Mouse (Mus musculus) embryonic fibroblast, embryonic 13.5 days (primary cell): Measurements from ENCODE around the gene Actr6. TPM values are rescaled to one million over a fixed set of nuclear protein-coding genes. Genes with fewer than 3 reads are reported as not detected.
"Not testable (repeated sequence)": the region's sequence is repeated elsewhere in the genome, so short reads cannot be mapped to it uniquely, and the experiment has no call there.

Source experiments
- H3K27ac ChIP-seq: 2 replicates; pipeline ENCODE4 v1.5.1; 2012; ENCODE audit warnings: low read length, control low read depth, inconsistent platforms; ENCODE audit not compliant: insufficient read depth
- H3K4me1 ChIP-seq: 2 replicates; pipeline ENCODE4 v1.6.1; 2011; ENCODE audit warnings: low read length; ENCODE audit not compliant: control insufficient read depth, insufficient read depth
- H3K4me3 ChIP-seq: 2 replicates; pipeline ENCODE4 v1.5.1; 2011; ENCODE audit warnings: mild to moderate bottlenecking, control low read depth, low read length; ENCODE audit not compliant: insufficient read depth
- CTCF ChIP-seq: IDR thresholded peaks from 2 replicates; pipeline ENCODE4 v1.5.1; 2011; ENCODE audit warnings: mild to moderate bottlenecking, control low read depth, low read length, moderate library complexity, borderline replicate concordance; ENCODE audit not compliant: insufficient read depth
- POLR2A ChIP-seq: IDR thresholded peaks from 2 replicates; pipeline ENCODE4 v1.6.1; 2011; ENCODE audit warnings: low read depth, mild to moderate bottlenecking, control low read depth, low read length, moderate library complexity
- polyA plus RNA-seq: library from polyadenylated mRNA; stranded (reverse); fragments of >200 nt; gene quantifications from 2 replicates; pipeline ENCODE4 v1.2.4, GENCODE M21; 2011; ENCODE audit warnings: low read depth; ENCODE audit not compliant: missing spikeins, insufficient read length

The Actr6 gene
- polyA plus RNA-seq, 1 experiment, result 13.4 TPM

- no peak overlapping the region for H3K27ac ChIP-seq
- TF ChIP-seq POLR2A (no peak), CTCF (no peak)
- no peak overlapping the region for H3K4me3 ChIP-seq
- H3K4me1 ChIP-seq, result no peaks in the 10 kb centered on the region
These were observed 17.2 kb downstream of the Actr6 start for GRCm38 (mm10) chr10:89714910-89715309.

DNA sequence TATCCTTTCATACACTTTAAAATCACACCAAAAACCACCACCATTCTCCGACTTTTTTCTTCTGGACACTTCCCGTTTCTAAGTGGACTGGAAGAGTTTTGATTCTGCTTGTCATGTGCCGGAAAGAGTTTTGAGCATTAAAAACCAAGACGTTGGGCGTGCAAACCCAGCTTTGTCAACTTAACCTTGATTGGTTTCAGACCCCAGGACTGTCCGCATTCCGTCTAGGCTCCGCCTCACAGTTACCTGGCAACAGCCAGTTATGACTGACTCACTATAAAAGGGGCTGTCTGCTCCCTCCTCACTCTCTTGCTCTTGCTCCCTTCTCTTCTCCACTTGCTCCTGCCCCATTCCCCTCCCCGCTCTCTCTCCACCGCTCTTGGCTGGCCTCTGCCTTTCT is 23.4 kb downstream of the Actr6 start:
- Histone ChIP-seq H3K4me1 (0 out of 2 replicates have a peak, but pooled peaks cover 4% of the 10 kb centered on the region), H3K4me3 (no peak overlapping the region), H3K27ac (no peak overlapping the region)
- TF ChIP-seq CTCF, result no peak
- no peak for TF ChIP-seq POLR2A

DNA sequence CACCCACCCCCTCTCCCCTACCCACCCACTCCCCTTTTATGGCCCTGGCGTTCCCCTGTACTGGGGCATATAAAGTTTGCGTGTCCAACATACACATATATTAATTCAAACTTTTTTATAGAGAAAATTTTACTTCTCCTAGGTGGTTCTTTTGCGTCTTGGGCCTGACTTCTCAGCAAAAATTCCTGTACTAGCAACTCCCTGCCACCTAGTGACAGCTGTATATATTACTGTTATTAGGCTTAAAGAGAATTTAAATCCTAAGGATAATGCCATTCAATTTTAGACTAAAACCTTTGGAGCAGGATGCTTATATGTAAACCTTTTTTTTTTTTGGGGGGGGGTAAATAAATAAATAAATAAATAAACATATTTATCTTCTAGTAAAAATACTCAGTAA is 24.7 kb downstream of the Actr6 start:
- TF ChIP-seq CTCF (no peak), POLR2A (no peak)
- H3K4me1 ChIP-seq, result 0 out of 2 replicates have a peak, but pooled peaks cover 4% of the 10 kb centered on the region
- H3K4me3 ChIP-seq, result no peak overlapping the region
- H3K27ac ChIP-seq, result no peak overlapping the region

DNA sequence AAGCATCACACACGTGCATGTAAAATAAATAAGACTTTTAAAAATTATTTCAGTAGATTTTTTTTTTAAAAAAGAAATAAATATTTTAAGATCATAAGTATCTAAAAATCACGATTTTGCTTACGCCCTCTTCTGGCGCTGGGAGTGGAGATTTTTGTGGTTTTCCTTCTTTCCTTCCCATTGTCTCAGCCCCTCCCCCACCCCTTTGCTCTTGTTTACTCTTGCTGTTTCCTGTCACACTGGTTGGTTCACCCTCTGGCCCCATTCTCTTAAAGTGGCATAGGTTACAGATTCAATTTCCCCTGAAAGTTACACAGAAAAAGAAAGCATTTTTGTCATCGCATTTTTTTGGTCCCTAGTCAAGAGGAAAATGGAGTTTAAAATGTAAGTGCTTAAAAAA is 29.1 kb downstream of the Actr6 start:
- Histone ChIP-seq H3K4me1 (0 out of 2 replicates have a peak, but pooled peaks cover 3% of the 10 kb centered on the region), H3K27ac (no peak overlapping the region), H3K4me3 (no peak overlapping the region)
- TF ChIP-seq POLR2A (no peak), CTCF (no peak)

DNA sequence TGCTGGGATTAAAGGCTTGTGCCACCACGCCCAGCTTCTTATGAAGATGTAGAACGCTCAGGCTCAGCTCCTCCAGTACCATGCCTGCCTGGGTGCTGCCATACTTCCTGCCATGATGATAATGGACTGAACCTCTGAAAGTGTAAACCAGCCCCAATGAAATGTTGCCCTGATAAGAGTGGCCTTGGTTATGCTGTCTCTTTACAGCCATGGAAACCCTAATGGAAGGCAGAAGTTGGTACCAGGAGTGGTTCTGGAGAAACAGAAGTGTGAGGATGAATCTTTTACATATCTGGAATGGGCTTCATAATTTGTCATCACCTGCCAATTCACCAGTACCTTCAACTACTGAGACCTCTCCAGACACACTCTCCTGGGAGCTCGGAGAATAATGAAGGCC is 34.1 kb downstream of the Actr6 start:
- H3K27ac ChIP-seq, result no peak overlapping the region
- TF ChIP-seq POLR2A, result no peak
- TF ChIP-seq CTCF, result no peak
- H3K4me3 ChIP-seq, result no peak overlapping the region

GRCm38 (mm10) chr10:89696270-89696669 is 35.8 kb downstream of the Actr6 start:
- H3K4me1 ChIP-seq, H3K27ac ChIP-seq, H3K4me3 ChIP-seq: not testable (repeated sequence)

More for the DNA sequence above, 34.1 kb downstream of the Actr6 start:
- no peaks in the 10 kb centered on the region for H3K4me1 ChIP-seq

GRCm38 (mm10) chr10:89695194-89695911 is 36.7 kb downstream of the Actr6 start:
- H3K27ac ChIP-seq, result no peak overlapping the region
- no peaks in the 10 kb centered on the region for H3K4me1 ChIP-seq
- TF ChIP-seq POLR2A (no peak), CTCF (no peak)
- H3K4me3 ChIP-seq, result no peak overlapping the region

DNA sequence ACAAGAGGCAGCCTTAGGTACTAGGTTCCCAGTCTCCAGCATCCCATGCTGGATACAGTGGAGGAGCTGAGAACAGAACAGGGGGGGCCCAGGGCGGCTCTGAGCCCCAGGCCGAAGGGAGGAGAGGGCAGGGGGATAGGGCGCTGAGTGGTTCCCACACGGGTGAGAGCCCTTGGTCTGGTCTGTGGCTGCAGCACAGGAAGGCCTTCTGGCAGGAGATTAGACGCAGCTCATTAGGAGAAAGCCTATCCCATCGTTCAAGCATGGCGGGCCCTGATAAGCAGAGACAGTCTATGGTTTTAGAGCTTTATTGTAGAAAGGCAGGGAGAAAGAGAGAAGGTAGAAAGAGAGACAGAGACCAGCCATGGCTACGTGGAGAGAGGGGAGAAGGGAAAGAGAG is 42.1 kb downstream of the Actr6 start:
- no peak overlapping the region for H3K4me3 ChIP-seq
- H3K27ac ChIP-seq, result no peak overlapping the region
- TF ChIP-seq CTCF (no peak), POLR2A (no peak)
- H3K4me1 ChIP-seq, result peaks cover 3% of the 10 kb centered on the region; the same call in 1 of the 2 replicates

DNA sequence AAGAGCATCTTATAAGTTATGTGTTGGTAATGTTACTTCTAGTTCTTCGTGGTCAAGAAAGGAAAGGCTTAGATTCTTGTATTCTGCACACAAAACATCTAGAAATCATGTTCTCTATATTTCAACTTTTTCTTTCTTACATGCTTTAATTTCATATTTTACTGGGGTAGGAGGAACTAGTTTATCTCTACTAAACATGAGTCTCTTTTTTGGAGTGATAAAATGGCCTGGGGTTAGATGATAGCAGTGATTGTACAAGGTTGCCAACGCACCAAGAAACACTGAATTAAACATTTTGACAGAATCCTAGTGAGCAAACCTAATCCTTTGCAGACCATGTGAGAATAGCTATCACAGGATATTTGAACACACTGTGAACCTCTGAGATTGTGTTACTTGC is 44.6 kb downstream of the Actr6 start:
- no peak overlapping the region for H3K4me3 ChIP-seq
- H3K27ac ChIP-seq, result no peak overlapping the region
- H3K4me1 ChIP-seq, result peaks cover 9% of the 10 kb centered on the region
- TF ChIP-seq POLR2A (no peak), CTCF (no peak)

DNA sequence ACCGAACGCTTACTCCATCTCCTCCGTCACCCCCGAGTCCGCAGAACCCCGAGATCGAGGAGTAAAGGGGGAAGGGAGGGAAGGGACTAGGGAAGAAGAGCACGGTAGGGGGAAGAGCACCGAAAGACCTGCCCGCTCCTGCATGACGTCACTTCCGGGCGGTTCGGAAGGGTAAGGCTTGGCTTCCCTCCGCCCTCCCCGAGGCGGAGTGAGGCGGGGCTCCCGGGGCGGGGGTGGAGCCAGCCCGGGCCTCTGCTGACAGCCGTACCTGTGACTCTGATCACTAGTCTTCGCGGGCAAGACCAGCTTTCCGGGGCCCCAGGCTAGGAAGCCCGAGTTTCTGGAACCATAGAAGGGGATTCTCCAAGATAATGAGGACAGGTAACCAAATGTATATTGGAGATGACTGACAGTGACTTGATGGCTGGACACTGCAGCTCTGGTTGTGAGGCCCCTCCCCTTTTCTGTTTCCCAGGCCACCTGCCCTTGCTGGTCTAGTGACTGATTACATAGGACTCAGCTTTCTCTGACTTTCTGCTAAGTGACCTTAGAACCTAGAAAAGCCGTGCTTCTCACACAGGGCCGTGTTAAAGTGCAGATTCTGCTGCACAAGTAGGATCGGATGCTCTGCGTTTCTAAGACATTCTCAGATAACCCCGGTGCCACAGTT is 45.8 kb downstream of the Actr6 start, which contains the start of gene Scyl2:
Gene Scyl2, minus strand, starts transcription at position 147 of the 670 bp plus-strand sequence.
- TF ChIP-seq POLR2A (peak; percentile 81), CTCF (no peak)
- Histone ChIP-seq H3K27ac (no peak within 1 kb of the TSS), H3K4me3 (peak within 1 kb of the TSS; percentile 72), H3K4me1 (peaks cover 9% of the 10 kb centered on the region)
